Mouse (Mus musculus) kidney, adult 2 months (tissue): ENCODE measurements around the gene Art1. TPM values are rescaled to one million over a fixed set of nuclear protein-coding genes. Genes with fewer than 3 reads are reported as not detected.
A peak's percentile ranks its signal among the peaks of the same experiment; 100 is the strongest.

Source experiments
- DNase-seq: peaks from one replicate; pipeline ENCODE4 v3.0.0; 2021
- H3K27ac ChIP-seq: fragments of 200-500 bp; 2 replicates; pipeline ENCODE4 v1.5.1; 2012; ENCODE audit warnings: low read depth, low read length, control low read depth, inconsistent platforms; ENCODE audit not compliant: insufficient read depth
- H3K27me3 ChIP-seq: fragments of 200-500 bp; replicated peaks from 2 replicates; pipeline ENCODE4 v1.6.1; 2012; ENCODE audit warnings: mild to moderate bottlenecking, moderate library complexity, low read length, inconsistent platforms; ENCODE audit not compliant: control insufficient read depth, insufficient read depth
- H3K36me3 ChIP-seq: fragments of 200-500 bp; 2 replicates; pipeline ENCODE4 v1.6.1; 2012; ENCODE audit warnings: mild to moderate bottlenecking, moderate library complexity, low read length, inconsistent platforms; ENCODE audit not compliant: control insufficient read depth, insufficient read depth
- H3K4me1 ChIP-seq: fragments of 200-500 bp; 2 replicates; pipeline ENCODE4 v1.6.1; 2011; ENCODE audit warnings: low read length; ENCODE audit not compliant: control insufficient read depth, insufficient read depth
- H3K4me3 ChIP-seq: fragments of 200-500 bp; 2 replicates; pipeline ENCODE4 v1.5.1; 2011; ENCODE audit warnings: mild to moderate bottlenecking, low read depth, low read length, control low read depth; ENCODE audit not compliant: insufficient read depth
- CTCF ChIP-seq: fragments of 200-500 bp; conservative IDR thresholded peaks from 2 replicates; pipeline ENCODE4 v1.5.1; 2011; ENCODE audit warnings: low read depth, mild to moderate bottlenecking, control low read depth, low read length, moderate library complexity, mixed read lengths; ENCODE audit not compliant: insufficient read depth, insufficient read length
- POLR2A ChIP-seq: fragments of 200-500 bp; IDR thresholded peaks from one replicate; pipeline ENCODE4 v1.6.1; 2011; ENCODE audit warnings: low read depth, low read length, control low read depth
- WGBS: fragments of 180-500 bp; shearing (Covaris S2); methylation state at CpG from one replicate; pipeline ENCODE4 v1.1.7; 2018; 5-methylcytosine and 5-hydroxymethylcytosine counted together
- polyA plus RNA-seq: library from polyadenylated mRNA; depleted of rRNA; stranded (reverse); fragments of >200 nt; gene quantifications from 2 replicates; pipeline ENCODE4 v1.2.3, GENCODE M21; 2012; rRNA removed

The Art1 gene
- polyA plus RNA-seq, result 0.08 and 3.8 TPM in 2 replicates

DNA sequence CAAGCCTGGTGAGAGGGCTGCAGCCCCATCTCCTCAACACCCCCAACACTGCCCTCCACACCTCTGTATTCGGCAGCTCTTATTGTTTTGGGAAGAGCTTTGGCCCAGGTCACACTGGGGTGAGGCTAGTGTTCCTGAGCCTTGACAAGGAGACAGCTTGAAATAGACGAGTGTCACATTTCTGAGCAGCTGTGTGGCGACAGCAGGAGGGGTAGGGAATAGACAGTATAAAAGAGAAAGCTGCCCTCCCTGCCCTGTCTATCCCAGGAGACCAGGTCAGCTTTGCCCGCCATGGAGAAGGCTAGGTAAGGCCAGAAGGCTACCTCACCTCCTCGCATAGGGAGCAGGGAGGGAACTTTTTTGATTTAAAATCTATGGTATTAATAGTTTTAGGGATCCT is at the start of gene Art1:
Gene Art1, plus strand, starts transcription at position 257 of the 400 bp plus-strand sequence.
- no peaks in the 10 kb centered on the region for H3K36me3 ChIP-seq
- TF ChIP-seq CTCF (no peak), POLR2A (no peak)
- WGBS, result 84% methylated on average over 5 of the region's 5 CpGs
- H3K4me1 ChIP-seq, result peaks cover 4% of the 10 kb centered on the region; the same call in 1 of the 2 replicates
- no peak within 1 kb of the TSS for H3K4me3 ChIP-seq
- no peaks in the 10 kb centered on the region for H3K27me3 ChIP-seq
- no peak for DNase-seq
- H3K27ac ChIP-seq, result no peak within 1 kb of the TSS

DNA sequence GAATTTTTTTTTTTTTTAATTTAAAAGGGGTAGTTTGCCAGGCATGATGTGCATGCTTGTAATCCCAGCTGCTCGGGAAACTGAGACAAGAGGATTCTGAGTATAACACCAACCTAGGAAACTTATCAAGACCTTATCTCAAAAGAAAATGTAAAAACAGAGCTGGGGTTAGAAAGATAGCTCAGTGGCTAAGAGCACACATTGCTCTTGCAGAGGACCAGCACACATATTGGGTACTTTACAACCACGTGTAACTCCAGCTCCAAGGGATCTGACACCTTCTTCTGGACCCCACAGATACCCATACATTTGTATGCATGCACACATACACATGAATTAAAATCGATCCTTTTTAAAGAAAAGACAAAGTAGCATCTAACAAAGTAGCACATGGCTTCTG is 40.2 kb upstream of the Art1 start:
- peaks cover 2% of the 10 kb centered on the region; the same call in 1 of the 2 replicates for H3K4me1 ChIP-seq
- TF ChIP-seq POLR2A (no peak), CTCF (no peak)
- 78% methylated on average over 3 of the region's 3 CpGs for WGBS
- H3K36me3 ChIP-seq, result no peaks in the 10 kb centered on the region
- DNase-seq, result no peak
- H3K27ac ChIP-seq, result no peak overlapping the region
- H3K27me3 ChIP-seq, result no peaks in the 10 kb centered on the region
- no peak overlapping the region for H3K4me3 ChIP-seq

DNA sequence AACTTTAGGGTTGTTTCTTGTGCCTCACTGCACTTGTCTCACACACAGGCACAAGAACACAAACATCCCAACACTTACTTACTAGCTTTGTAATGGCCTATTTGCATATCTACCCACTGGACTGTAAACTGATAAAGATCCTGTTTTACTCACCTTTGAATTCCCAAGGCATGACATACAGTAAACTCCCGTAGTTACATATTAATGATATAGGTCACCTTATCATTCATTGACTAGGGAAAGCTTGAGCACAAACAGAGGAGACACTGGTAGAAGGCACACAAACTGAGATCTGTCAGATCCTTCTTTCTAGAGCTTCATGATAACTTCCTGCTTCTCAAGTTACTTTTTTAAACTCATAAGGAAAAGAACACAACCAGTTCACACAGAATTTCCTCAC is 39.3 kb upstream of the Art1 start:
- Histone ChIP-seq H3K27me3 (no peaks in the 10 kb centered on the region), H3K4me3 (no peak overlapping the region), H3K27ac (no peak overlapping the region), H3K4me1 (peaks cover 2% of the 10 kb centered on the region; the same call in 1 of the 2 replicates), H3K36me3 (no peaks in the 10 kb centered on the region)
- WGBS, result 19% methylated on average over 1 of the region's 1 CpGs
- TF ChIP-seq POLR2A (no peak), CTCF (no peak)
- no peak for DNase-seq

DNA sequence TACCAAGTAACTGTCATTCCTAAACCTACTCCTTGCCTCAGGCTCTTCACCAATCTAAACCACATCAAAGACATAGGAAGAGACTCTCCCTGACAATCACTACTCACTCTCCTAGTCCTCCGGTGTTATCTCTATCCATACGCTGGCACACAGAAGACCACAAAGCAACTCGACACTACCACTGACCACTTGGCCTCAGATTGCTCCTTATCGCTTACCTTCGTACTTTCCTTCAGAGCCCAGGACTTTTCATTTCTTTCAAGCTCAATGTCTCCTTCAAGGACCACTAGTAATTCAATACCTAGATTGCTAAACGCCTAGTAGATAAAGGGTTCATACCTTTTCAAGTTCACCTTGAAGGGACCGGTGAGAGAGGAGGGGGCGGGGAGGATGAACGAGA is 37.7 kb upstream of the Art1 start:
- Histone ChIP-seq H3K36me3 (no peaks in the 10 kb centered on the region), H3K4me3 (no peak overlapping the region), H3K27me3 (no peaks in the 10 kb centered on the region), H3K27ac (no peak overlapping the region), H3K4me1 (peaks cover 2% of the 10 kb centered on the region; the same call in 1 of the 2 replicates)
- no peak for DNase-seq
- TF ChIP-seq CTCF (no peak), POLR2A (no peak)
- WGBS, result 64% methylated on average over 9 of the region's 9 CpGs

DNA sequence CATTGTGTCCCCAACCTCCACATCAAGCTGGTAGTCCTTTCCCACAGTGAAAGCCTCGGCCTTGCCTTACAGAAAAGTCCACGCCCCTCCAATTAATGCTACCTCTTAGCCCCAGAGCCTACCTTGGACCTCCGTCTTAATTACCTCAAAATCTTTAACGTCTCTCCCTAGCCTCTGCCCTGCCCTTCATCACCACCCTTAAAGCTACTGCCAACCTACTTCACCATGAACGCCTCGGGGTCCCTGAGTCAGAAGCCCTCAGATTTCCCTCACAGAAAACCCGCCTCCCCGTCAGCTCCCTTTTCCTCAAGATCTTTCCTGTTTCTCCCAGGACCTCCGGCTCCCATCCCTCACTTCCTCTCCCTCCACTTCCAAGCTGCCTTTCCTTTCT is 36.9 kb upstream of the Art1 start:
- H3K27ac ChIP-seq, result peak overlapping the region; percentile 33; the same call in 1 of the 2 replicates
- peaks cover 2% of the 10 kb centered on the region; the same call in 1 of the 2 replicates for H3K4me1 ChIP-seq
- H3K4me3 ChIP-seq, result peak overlapping the region; percentile 69
- no peaks in the 10 kb centered on the region for H3K27me3 ChIP-seq
- under 1% methylated on average over 9 of the region's 9 CpGs for WGBS
- no peak for TF ChIP-seq POLR2A
- TF ChIP-seq CTCF, result no peak
- DNase-seq, result no peak
- no peaks in the 10 kb centered on the region for H3K36me3 ChIP-seq

DNA sequence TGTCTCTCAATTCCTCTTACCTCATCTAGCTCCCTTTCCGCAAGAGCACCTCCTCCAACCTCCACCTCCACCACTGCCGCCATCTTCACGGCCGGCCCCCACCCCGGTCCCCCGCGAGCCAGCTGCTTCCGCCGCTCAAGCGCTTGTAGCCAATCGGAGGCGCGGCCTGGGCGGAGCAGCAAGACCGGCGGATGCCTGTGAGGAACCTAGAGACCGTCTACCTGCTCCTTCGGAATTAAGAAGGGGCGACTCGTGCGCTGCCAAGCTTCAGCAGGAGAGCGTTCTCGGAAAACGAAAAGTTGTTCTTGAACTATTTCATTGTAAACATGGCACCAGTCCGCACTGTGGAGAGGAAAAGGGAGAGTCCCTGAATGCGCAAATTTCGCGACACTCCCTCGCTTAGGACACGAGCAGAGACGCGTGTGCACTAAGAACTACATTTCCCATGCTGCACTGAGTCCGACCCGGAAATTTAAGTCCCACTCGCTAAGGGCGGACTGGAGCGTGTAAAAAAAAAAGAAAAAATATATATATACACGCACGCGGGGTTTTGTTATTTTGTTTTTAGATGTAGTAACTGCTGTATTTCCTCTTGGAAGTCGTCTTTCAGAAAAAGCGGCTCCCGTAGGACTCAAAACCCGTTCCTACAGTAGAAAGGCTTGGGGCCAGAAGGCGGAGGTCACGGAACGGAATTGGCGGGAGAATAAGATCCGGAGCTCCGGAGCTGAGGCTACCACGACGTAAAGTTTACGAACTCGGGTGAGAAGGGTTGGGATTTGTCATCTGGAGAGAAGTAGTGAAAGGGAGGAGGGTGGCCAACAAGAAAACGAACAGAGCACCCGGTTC is 36.3 kb upstream of the Art1 start, which contains the start of the genes Rnf121, Xndc1 and Xntrpc:
Gene Rnf121, minus strand, starts transcription at position 424 of the 846 bp plus-strand sequence.
Gene Xndc1, plus strand, starts transcription at position 466 of the 846 bp plus-strand sequence.
Gene Xntrpc, plus strand, starts transcription at position 668 of the 846 bp plus-strand sequence.
- peak; percentile 96 for DNase-seq
- WGBS, result under 1% methylated on average over 56 of the region's 56 CpGs
- no peaks in the 10 kb centered on the region for H3K27me3 ChIP-seq
- H3K4me1 ChIP-seq, result peaks cover 2% of the 10 kb centered on the region; the same call in 1 of the 2 replicates
- TF ChIP-seq CTCF (no peak), POLR2A (no peak)
- peak within 1 kb of the TSS; percentile 69 for H3K4me3 ChIP-seq
- H3K27ac ChIP-seq, result peak within 1 kb of the TSS; percentile 84
- no peaks in the 10 kb centered on the region for H3K36me3 ChIP-seq

DNA sequence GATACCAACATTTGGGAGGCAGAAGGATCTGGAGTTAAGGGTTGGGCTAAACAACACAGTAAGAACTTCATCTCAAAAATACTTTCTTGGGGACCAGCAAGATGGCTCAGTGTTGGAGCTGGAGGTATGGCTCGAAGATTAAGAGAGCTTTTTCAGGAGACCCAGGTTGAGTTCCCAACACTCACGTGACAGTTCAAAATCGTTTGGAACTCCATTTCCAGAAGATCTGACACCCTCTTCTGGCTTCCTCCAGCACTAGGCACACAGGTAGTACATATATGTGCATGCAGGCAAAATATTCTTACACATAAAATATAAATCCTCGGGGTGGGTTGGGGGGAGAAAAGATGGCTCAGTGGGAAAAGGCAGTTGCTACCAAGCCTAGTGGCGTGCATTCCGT is 35.2 kb upstream of the Art1 start:
- Histone ChIP-seq H3K27me3 (no peaks in the 10 kb centered on the region), H3K4me3 (no peak overlapping the region), H3K36me3 (no peaks in the 10 kb centered on the region), H3K27ac (no peak overlapping the region), H3K4me1 (peaks cover 2% of the 10 kb centered on the region; the same call in 1 of the 2 replicates)
- no peak for DNase-seq
- no peak for TF ChIP-seq POLR2A
- TF ChIP-seq CTCF, result no peak
- WGBS, result 55% methylated on average over 6 of the region's 6 CpGs
